Mouse (Mus musculus): ENCODE data around the gene Il1rn. TPM values are rescaled to one million over a fixed set of nuclear protein-coding genes. Genes with fewer than 3 reads are reported as not detected.
A peak's percentile ranks its signal among the peaks of the same experiment; 100 is the strongest.

Gene Il1rn
- total and polyA plus RNA-seq, 2 experiments from 2014 or later, result not detected

DNA sequence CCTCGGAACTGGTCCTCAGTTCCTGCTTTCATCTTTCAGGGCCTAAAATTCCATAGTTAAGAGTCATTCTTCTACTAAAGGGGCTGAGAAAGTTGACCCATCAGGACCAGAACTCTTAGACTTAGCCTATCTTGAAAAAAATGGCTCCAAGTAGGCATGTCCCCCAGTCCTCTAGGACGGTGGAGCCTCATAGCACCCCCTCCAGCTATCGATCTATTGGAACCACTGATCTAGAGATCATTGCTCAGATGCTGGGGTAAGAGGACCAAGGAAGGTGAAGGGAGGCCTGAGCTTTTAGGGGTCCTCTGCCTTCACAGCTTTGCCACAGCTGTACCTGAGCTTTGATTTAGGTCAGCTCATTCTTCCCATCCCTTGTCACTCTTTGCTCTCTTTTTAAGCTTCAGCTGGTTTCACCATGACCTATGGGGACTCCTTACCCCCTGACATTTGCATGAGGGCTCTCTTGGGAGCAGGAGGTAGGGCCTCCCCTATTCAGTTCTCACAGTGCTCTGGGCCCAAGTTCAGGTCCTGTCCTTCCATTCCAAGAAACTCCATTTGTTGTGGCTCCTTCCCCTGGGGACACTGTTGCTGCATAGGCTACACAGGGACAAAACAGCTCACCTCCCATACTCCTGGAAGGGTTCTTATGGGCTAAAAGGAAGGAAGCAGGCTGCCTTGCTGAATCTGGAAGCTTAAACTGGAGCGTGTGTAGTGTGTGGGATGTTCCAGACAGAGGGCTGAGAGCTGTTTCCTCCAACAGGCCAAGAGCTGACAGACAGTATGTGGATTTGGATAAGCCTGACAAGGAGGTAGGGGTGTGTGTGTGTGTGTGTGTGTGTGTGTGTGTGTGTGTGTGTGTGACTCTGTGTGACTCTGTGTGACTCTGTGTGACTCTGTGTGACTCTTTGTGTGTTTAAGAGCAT is 51.0 kb downstream of the Il1rn start:
- H3K9ac ChIP-seq, result no peak overlapping the region
- TF ChIP-seq CTCF (IDR thresholded peaks at IDR 0.05; ENCODE audit: low read depth), result no peak
- H3K27ac ChIP-seq (ENCODE audit: low read depth, low read length), result no peak overlapping the region
- ATAC-seq (no peak), DNase-seq (no peak)
- 89% methylated on average over 4 of the region's 4 CpGs for WGBS
- H3K9me3 ChIP-seq (ENCODE audit: low read length), result no peaks in the 10 kb centered on the region
- no peaks in the 10 kb centered on the region for H3K4me1 ChIP-seq (ENCODE audit: insufficient read depth)
- H3K36me3 ChIP-seq (ENCODE audit: insufficient read depth), result no peaks in the 10 kb centered on the region
- H3K4me2 ChIP-seq (ENCODE audit: low read depth), result no peak overlapping the region
- H3K27me3 ChIP-seq (ENCODE audit: insufficient read depth, low read length), result no peaks in the 10 kb centered on the region
- no peak overlapping the region for H3K4me3 ChIP-seq (ENCODE audit: low read depth, low read length)

- Histone ChIP-seq H3K4me1 (ENCODE audit: insufficient read depth) (no peaks in the 10 kb centered on the region), H3K27me3 (ENCODE audit: insufficient read depth, low read length) (no peaks in the 10 kb centered on the region), H3K4me3 (ENCODE audit: low read depth, low read length) (no peak overlapping the region), H3K4me2 (ENCODE audit: low read depth) (no peak overlapping the region), H3K27ac (ENCODE audit: low read depth, low read length) (no peak overlapping the region), H3K9ac (no peak overlapping the region), H3K9me3 (ENCODE audit: low read length) (no peaks in the 10 kb centered on the region), H3K36me3 (ENCODE audit: insufficient read depth) (no peaks in the 10 kb centered on the region)
- no peak for TF ChIP-seq CTCF (IDR thresholded peaks at IDR 0.05; ENCODE audit: low read depth)
- ATAC-seq (no peak), DNase-seq (no peak)
- WGBS, result 92% methylated on average over 2 of the region's 2 CpGs
Measured at GRCm38 (mm10) chr2:24393251-24393650, 56.6 kb downstream of the Il1rn start.

DNA sequence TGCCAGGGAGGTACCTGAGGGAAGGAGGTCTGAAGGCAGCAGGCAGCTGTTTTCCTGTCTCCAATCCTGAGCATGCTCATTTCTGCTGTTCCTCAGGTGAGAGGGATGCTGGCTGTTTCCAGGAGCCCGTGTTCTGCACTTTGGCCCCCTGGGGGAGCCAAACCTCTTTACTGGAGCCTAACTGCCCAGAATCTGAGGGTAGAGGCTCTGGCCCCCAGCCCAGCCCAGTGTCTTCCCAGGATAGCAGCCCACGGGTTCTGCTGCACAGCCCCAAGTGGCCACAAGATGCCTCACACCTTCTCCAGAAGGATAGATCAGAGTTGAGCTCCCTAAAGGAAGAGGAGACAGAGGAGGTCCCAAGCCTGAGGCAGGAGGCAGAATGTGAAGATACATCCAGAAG is 60.5 kb downstream of the Il1rn start:
- Histone ChIP-seq H3K9me3 (ENCODE audit: low read length) (no peaks in the 10 kb centered on the region), H3K27me3 (ENCODE audit: insufficient read depth, low read length) (no peaks in the 10 kb centered on the region), H3K4me3 (ENCODE audit: low read depth, low read length) (no peak overlapping the region), H3K27ac (ENCODE audit: low read depth, low read length) (no peak overlapping the region), H3K36me3 (ENCODE audit: insufficient read depth) (no peaks in the 10 kb centered on the region), H3K9ac (no peak overlapping the region), H3K4me2 (ENCODE audit: low read depth) (no peak overlapping the region), H3K4me1 (ENCODE audit: insufficient read depth) (no peaks in the 10 kb centered on the region)
- ATAC-seq, result no peak
- 0 out of 2 replicates have a peak, but pooled peaks have one; percentile 5 for TF ChIP-seq CTCF (IDR thresholded peaks at IDR 0.05; ENCODE audit: low read depth)
- DNase-seq, result no peak
- WGBS, result 8% methylated on average over 2 of the region's 2 CpGs

- WGBS, result 91% methylated on average over 3 of the region's 3 CpGs
- no peak for DNase-seq
- Histone ChIP-seq H3K27ac (ENCODE audit: low read depth, low read length) (no peak overlapping the region), H3K36me3 (ENCODE audit: insufficient read depth) (no peaks in the 10 kb centered on the region), H3K9ac (no peak overlapping the region), H3K4me2 (ENCODE audit: low read depth) (no peak overlapping the region), H3K4me1 (ENCODE audit: insufficient read depth) (no peaks in the 10 kb centered on the region), H3K27me3 (ENCODE audit: insufficient read depth, low read length) (no peaks in the 10 kb centered on the region), H3K4me3 (ENCODE audit: low read depth, low read length) (no peak overlapping the region), H3K9me3 (ENCODE audit: low read length) (no peaks in the 10 kb centered on the region)
- no peak for ATAC-seq
- TF ChIP-seq CTCF (IDR thresholded peaks at IDR 0.05; ENCODE audit: low read depth), result no peak
Measured at GRCm38 (mm10) chr2:24400711-24401110, 64.1 kb downstream of the Il1rn start.

Other genes with a start within 250 kb of the Il1rn start
- not detected in 2 replicates for gene Tbpl2, start 240.3 kb upstream of the Il1rn start, total RNA-seq (2014; rRNA removed)
- gene Tbpl2, start 240.3 kb upstream of the Il1rn start, polyA plus RNA-seq (2015; fragmentation: Nextera tagmentation; extraction: Ambion mirVana), result not detected in 2 replicates
- not detected in 2 replicates for gene Il1f8, start 183.7 kb upstream of the Il1rn start, total RNA-seq (2014; rRNA removed)
- gene Il1f8, start 183.7 kb upstream of the Il1rn start, polyA plus RNA-seq (2015; fragmentation: Nextera tagmentation; extraction: Ambion mirVana), result not detected in 2 replicates
- not detected in 2 replicates for gene Il1f9, start 150.4 kb upstream of the Il1rn start, total RNA-seq (2014; rRNA removed)
- not detected in 2 replicates for gene Il1f9, start 150.4 kb upstream of the Il1rn start, polyA plus RNA-seq (2015; fragmentation: Nextera tagmentation; extraction: Ambion mirVana)
- not detected in 2 replicates for gene Il1f6, start 121.4 kb upstream of the Il1rn start, total RNA-seq (2014; rRNA removed)
- not detected in 2 replicates for gene Il1f6, start 121.4 kb upstream of the Il1rn start, polyA plus RNA-seq (2015; fragmentation: Nextera tagmentation; extraction: Ambion mirVana)
- not detected in 2 replicates for gene Il1f5, start 59.9 kb upstream of the Il1rn start, total RNA-seq (2014; rRNA removed)
- gene Il1f5, start 59.9 kb upstream of the Il1rn start, polyA plus RNA-seq (2015; fragmentation: Nextera tagmentation; extraction: Ambion mirVana), result not detected in 2 replicates
- gene Il1f10, start 45.7 kb upstream of the Il1rn start, total RNA-seq (2014; rRNA removed), result not detected in 2 replicates
- not detected in 2 replicates for gene Il1f10, start 45.7 kb upstream of the Il1rn start, polyA plus RNA-seq (2015; fragmentation: Nextera tagmentation; extraction: Ambion mirVana)
- gene Psd4, start 30.7 kb downstream of the Il1rn start, total RNA-seq (2014; rRNA removed), result 0.77 and 1.00 TPM in 2 replicates
- gene Psd4, start 30.7 kb downstream of the Il1rn start, polyA plus RNA-seq (2015; fragmentation: Nextera tagmentation; extraction: Ambion mirVana), result 0.34 and 0.48 TPM in 2 replicates
- gene Pax8, start 138.7 kb downstream of the Il1rn start, total RNA-seq (2014; rRNA removed), result not detected in 2 replicates
- gene Pax8, start 138.7 kb downstream of the Il1rn start, polyA plus RNA-seq (2015; fragmentation: Nextera tagmentation; extraction: Ambion mirVana), result 0.18 and 0.19 TPM in 2 replicates